Mouse (Mus musculus) inflammation-experienced regulatory T-cells (primary cell): ENCODE results near the gene Gfra4. TPM values are rescaled to one million over a fixed set of nuclear protein-coding genes. Genes with fewer than 3 reads are reported as not detected.

Experiments used
- polyA plus RNA-seq, 2 experiments: library from polyadenylated mRNA; unstranded; fragments of 100-300 nt; shearing (Covaris generic); gene quantifications; one replicate each; pipeline ENCODE4 v1.2.1; 2017

Gfra4 gene
- 1 to 10 TPM in 1 of 2 experiments, not detected in 1; 1.5 TPM for polyA plus RNA-seq

DNA sequence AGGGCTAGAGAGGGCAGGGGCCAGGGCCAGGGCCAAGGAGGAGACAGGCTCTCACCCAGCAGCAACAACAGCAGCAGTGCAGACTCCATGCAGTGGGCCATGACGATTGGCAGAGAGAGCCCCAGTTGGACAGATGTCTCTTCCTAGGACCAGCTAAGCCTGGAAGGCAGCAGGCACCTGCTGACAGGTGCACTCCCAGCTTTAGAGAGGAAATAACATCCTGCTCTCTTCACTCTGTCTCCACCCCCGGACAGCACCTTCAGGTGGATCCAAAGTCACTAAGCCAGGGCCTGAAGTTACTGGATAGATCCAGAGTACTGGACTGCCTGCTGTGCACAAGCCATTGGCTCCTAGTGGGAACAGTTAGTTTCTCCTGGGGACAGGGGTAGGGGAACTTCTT is at the start of gene Gfra4:
Gfra4 (minus strand) TSS at position 101 of the 400 bp plus-strand sequence.

DNA sequence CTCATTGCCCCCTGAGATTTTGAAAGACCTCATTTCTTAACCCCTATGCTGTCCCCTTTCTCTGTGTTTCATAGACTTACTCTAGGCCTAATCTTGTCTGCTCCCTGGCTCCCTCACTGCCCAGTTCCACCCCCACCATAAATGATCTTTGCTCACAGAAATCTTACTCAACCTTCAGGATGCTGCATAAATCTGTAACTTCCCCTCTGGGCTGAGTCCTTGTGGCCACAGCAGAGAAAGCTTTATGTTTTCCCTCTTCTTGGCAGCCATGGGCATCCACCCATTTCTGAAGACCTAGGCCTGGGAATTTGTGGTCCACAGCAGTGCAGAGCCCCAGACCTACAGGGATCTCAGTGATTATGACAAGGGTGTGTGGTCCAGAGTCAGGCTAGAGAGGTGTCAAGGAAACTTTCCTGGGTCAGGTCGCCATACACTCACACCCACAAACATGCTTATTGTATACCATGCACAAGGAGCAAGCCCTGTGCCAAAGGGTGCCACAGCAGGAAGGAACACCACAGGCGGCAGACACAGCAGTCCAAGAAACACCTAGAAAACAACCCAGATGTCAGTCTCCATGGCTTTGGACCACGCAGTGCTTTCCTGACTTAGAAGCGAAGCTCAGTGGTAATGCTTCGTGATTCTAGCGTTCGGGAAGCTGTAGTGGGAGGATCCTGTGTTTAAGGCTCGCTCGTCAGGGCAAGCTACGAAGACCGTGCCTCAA is 43.9 kb upstream of the Gfra4 start, which contains the start of gene Siglec1:
Siglec1 (minus strand) TSS at position 99 of the 724 bp plus-strand sequence.

GRCm38 (mm10) chr2:131063404-131063864 is 20.5 kb upstream of the Gfra4 start, which contains the start of gene Adam33:
Adam33 (minus strand) TSS chr2:131063814.

Other genes with a start within 250 kb of the Gfra4 start
- gene 4930402H24Rik, start 136.7 kb downstream of the Gfra4 start, polyA plus RNA-seq = 10 to 100 TPM; 16.3 to 18.9 TPM
- gene Atrn, start 136.6 kb downstream of the Gfra4 start, polyA plus RNA-seq = 10 to 100 TPM; 11.6 to 14.9 TPM
- 1 to 10 TPM in 1 of 2 experiments, under 1 TPM in 1; 0.89 to 2.1 TPM for gene Adam33, start 20.7 kb upstream of the Gfra4 start, polyA plus RNA-seq
- gene Siglec1, start 43.7 kb upstream of the Gfra4 start, polyA plus RNA-seq = 1 to 10 TPM in 1 of 2 experiments, under 1 TPM in 1; 0.18 to 2.0 TPM
- under 1 TPM; 0.13 to 0.92 TPM for gene Hspa12b, start 84.2 kb upstream of the Gfra4 start, polyA plus RNA-seq
- gene Gm11037, start 90.4 kb upstream of the Gfra4 start, polyA plus RNA-seq = not detected
- 10 to 100 TPM; 29.5 to 41.0 TPM for gene 1700037H04Rik, start 117.0 kb upstream of the Gfra4 start, polyA plus RNA-seq
- 10 to 100 TPM in 1 of 2 experiments, 1 to 10 TPM in 1; 7.6 to 11.6 TPM for gene Cenpb, start 137.0 kb upstream of the Gfra4 start, polyA plus RNA-seq
- 100 to 1,000 TPM in 1 of 2 experiments, 10 to 100 TPM in 1; 81.9 to 101 TPM for gene Cdc25b, start 143.9 kb upstream of the Gfra4 start, polyA plus RNA-seq
- gene Spef1, start 144.2 kb upstream of the Gfra4 start, polyA plus RNA-seq = 1 to 10 TPM in 1 of 2 experiments, under 1 TPM in 1; 0.69 to 1.9 TPM
- 10 to 100 TPM; 21.0 to 28.8 TPM for gene Ap5s1, start 164.0 kb upstream of the Gfra4 start, polyA plus RNA-seq
- gene Mavs, start 191.0 kb upstream of the Gfra4 start, polyA plus RNA-seq = 10 to 100 TPM; 16.7 to 23.5 TPM
- gene Pank2, start 219.4 kb upstream of the Gfra4 start, polyA plus RNA-seq = 100 to 1,000 TPM in 1 of 2 experiments, 10 to 100 TPM in 1; 97.9 to 102 TPM